8 mouse cellular contexts compared by ENCODE assay signal in the genomic region with DNA sequence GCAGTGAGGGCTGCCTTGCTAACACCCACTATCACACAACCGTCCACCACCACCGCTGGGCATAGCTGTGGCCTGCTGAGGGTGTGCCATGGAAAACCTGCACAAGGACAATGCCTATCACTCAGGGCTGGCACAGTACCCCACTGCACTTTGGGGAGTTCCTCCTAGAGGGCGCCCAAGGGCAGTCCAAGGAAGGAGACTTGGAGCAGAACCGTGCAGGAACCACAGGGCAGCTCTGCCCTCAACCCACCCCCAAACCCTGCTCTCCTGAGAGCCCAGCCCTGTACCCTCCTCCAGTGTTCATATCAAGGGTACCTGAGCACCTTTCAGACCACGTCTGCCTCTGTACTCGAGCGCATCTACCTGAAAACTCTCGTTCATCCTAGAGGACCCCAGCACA. TPM values are rescaled to one million over a fixed set of nuclear protein-coding genes. Genes with fewer than 3 reads are reported as not detected.
DNase-seq lines count a peak whose midpoint lies in the region.

No protein-coding gene starts in this region.

- DNase-seq in A20 (ENCODE audit: low read depth, low spot score) (peak; percentile 50), ES-CJ7 (ENCODE audit: low read depth, low spot score) (peak; percentile 42)
- DNase-seq in cerebellum, adult 11-12 months, result peak; percentile 63
- peak; percentile 49 to 58 for DNase-seq in frontal cortex, postnatal 25 days (ENCODE audit: low spot score in 2 of 2)
- DNase-seq in kidney, adult 9 months, result peak; percentile 57
- DNase-seq in left cerebral cortex, postnatal 4 days, result peak; percentile 81
- DNase-seq in retina, embryonic 14.5 days (ENCODE audit: low spot score), result peak; percentile 77
- DNase-seq in natural killer cell, adult 2 months (ENCODE audit: low spot score in 2 of 2), result no peak

- intact Hi-C loops in left cerebral cortex, postnatal 4 days (cut with DNase I), result no loop called here

RNA-seq across cellular contexts. Expression of a gene that starts 11.9 kb away (rescaled TPM):
- 10 to 100 TPM; 35.3 to 40.3 TPM for total RNA-seq in left cerebral cortex, postnatal 4 days (2021)

Comparison
In these comparisons a context has a peak if more than half of its experiments do, and no peak if none do; other contexts are left out.
1. DNase-seq: peak in A20 (single experiment), ES-CJ7 (single experiment), cerebellum, adult 11-12 months (single experiment), frontal cortex, postnatal 25 days (2 of 2), kidney, adult 9 months (single experiment), left cerebral cortex, postnatal 4 days (single experiment) and retina, embryonic 14.5 days (single experiment); none in natural killer cell, adult 2 months (0 of 2).